Mouse (Mus musculus): Measurements from ENCODE around the gene Fam171a2.

GRCm38 (mm10) chr11:102445891-102446361 is 1.6 kb downstream of the Fam171a2 start:
- TF ChIP-seq POLR2A (IDR thresholded peaks at IDR 0.05; ENCODE audit: low read depth, low read length) (no peak), CTCF (IDR thresholded peaks at IDR 0.05; ENCODE audit: extremely low read depth, insufficient read length, insufficient replicate concordance, low read depth, low read length) (no peak)

All from small intestine, adult 2 months (tissue).